Mouse (Mus musculus) cortical plate, adult 2 months (tissue): ENCODE measurements around the gene Ski. TPM values are rescaled to one million over a fixed set of nuclear protein-coding genes. Genes with fewer than 3 reads are reported as not detected.

Experiments
- H3K27ac ChIP-seq: fragments of 200-500 bp; 2 replicates; pipeline ENCODE4 v1.5.1; 2012; ENCODE audit warnings: low read length, control low read depth, inconsistent platforms; ENCODE audit not compliant: insufficient read depth
- H3K4me1 ChIP-seq: fragments of 200-500 bp; 2 replicates; pipeline ENCODE4 v1.6.1; 2011; ENCODE audit warnings: low read length; ENCODE audit not compliant: control insufficient read depth, insufficient read depth
- H3K4me3 ChIP-seq: fragments of 200-500 bp; 2 replicates; pipeline ENCODE4 v1.5.1; 2011; ENCODE audit warnings: mild to moderate bottlenecking, low read length, control low read depth; ENCODE audit not compliant: insufficient read depth
- CTCF ChIP-seq: fragments of 200-500 bp; IDR thresholded peaks from 2 replicates; pipeline ENCODE4 v1.5.1; 2011; ENCODE audit warnings: mild to moderate bottlenecking, control low read depth, low read length; ENCODE audit not compliant: insufficient read depth; ENCODE audit errors: extremely low read depth
- POLR2A ChIP-seq: fragments of 200-500 bp; IDR thresholded peaks from 2 replicates; pipeline ENCODE4 v1.6.1; 2011; ENCODE audit warnings: mild to moderate bottlenecking, low read length, control low read depth; ENCODE audit not compliant: insufficient read depth; ENCODE audit errors: extremely low read depth
- polyA plus RNA-seq: library from polyadenylated mRNA; depleted of rRNA; stranded (reverse); fragments of >200 nt; gene quantifications from 2 replicates; pipeline ENCODE4 v1.2.3, GENCODE M21; 2012

Gene Ski
- polyA plus RNA-seq, 1 experiment: 70.3 TPM

DNA sequence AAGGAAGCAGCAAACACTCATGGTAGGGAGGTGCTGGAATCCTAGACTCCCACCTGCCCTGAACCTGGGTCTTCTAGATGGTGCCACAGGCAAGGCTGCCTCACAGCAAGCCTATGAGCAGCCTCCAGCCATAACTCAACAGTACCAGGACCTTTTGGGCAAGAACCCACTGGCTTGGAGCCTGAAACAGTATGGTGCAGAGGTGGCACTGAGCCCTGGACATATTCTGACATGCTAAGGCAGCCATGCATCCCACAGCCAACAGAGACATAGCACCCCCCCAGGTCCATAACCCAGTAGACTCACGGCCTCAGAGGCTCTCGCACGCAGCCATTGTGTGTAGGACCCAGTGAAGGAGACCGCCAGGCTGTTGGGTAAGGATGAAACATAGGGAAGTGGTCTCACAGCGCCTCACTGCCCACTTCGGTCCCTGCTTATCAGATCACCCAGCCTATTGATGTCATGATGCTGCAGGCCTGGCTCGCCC, 87.7 kb downstream of the Ski start:
- Histone ChIP-seq H3K27ac (no peak overlapping the region), H3K4me1 (peaks cover 3% of the 10 kb centered on the region)

DNA sequence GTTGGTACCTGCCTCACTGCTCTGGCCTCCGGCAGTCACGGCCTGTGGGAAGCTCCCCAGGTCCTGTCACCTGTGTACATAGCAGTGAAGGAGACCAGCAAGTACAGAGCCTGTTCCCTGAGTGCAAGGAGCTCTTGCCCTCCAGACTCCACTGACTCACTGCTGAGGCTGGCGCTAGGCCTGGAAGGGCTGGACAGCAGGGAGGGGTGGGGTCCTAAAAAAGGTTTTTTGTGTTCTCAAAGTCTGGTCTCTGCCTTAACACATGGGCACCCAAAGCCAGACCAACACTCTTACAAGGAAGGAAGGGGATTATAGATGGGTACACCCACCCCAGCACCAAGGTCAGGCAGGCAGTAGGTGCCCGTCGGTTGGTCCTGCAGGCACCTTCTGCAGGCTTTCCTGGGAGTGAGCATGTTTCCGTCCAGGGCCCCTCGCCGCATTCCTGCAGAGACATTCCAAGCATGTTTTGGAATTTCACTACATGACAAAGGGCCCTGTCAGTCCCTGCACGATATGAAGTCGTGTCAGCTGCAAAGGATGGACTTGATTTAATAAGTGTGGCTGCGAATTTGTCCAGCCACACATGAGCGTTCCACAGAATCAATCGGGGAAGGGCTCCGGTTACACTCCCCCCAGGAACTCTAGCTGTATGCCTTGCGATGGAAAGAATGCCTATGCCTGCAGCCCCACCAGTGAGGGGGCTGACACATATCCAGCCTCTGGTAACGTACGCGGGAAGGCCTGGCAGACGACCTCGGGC, 88.6 kb downstream of the Ski start:
- TF ChIP-seq POLR2A (no peak), CTCF (no peak)
- Histone ChIP-seq H3K4me3 (no peak overlapping the region), H3K27ac (no peak overlapping the region), H3K4me1 (peaks cover 6% of the 10 kb centered on the region)

More for the DNA sequence above, 87.7 kb downstream of the Ski start:
- H3K4me3 ChIP-seq: no peak overlapping the region
- TF ChIP-seq CTCF (no peak), POLR2A (no peak)

- Histone ChIP-seq H3K4me3 (no peak overlapping the region), H3K4me1 (peaks cover 6% of the 10 kb centered on the region), H3K27ac (no peak overlapping the region)
- TF ChIP-seq CTCF (no peak), POLR2A (no peak)
Measured at GRCm38 (mm10) chr4:155133188-155133587, 89.2 kb downstream of the Ski start.

DNA sequence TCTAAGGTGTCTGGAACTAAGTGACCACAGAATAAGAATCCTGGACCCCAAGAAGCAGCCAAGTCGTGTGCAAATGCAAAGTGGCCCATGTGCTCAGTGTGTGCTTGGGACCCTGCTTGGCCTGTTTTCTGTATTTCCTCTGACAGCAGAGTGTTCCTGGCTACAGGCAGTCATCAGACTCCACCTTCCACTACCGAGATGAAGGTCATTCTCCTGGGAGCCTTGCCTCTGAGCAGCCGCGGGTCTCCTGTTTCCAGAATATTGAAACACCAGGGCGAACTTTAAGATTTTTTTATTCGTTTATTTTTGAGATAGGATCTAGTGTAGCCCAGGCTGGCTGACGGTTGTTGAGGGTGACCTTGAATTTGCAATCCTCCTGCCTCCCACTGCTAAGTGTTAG, 91.8 kb downstream of the Ski start:
- H3K4me1 ChIP-seq: peaks cover 6% of the 10 kb centered on the region
- H3K27ac ChIP-seq: no peak overlapping the region
- TF ChIP-seq POLR2A: no peak
- no peak for TF ChIP-seq CTCF
- H3K4me3 ChIP-seq: no peak overlapping the region

GRCm38 (mm10) chr4:155129996-155130395, 92.4 kb downstream of the Ski start:
- Histone ChIP-seq H3K4me1 (peaks cover 6% of the 10 kb centered on the region), H3K27ac (peak overlapping the region; percentile 74), H3K4me3 (no peak overlapping the region)
- TF ChIP-seq CTCF: no peak
- peak; percentile 54; the same call in 1 of the 2 replicates for TF ChIP-seq POLR2A

DNA sequence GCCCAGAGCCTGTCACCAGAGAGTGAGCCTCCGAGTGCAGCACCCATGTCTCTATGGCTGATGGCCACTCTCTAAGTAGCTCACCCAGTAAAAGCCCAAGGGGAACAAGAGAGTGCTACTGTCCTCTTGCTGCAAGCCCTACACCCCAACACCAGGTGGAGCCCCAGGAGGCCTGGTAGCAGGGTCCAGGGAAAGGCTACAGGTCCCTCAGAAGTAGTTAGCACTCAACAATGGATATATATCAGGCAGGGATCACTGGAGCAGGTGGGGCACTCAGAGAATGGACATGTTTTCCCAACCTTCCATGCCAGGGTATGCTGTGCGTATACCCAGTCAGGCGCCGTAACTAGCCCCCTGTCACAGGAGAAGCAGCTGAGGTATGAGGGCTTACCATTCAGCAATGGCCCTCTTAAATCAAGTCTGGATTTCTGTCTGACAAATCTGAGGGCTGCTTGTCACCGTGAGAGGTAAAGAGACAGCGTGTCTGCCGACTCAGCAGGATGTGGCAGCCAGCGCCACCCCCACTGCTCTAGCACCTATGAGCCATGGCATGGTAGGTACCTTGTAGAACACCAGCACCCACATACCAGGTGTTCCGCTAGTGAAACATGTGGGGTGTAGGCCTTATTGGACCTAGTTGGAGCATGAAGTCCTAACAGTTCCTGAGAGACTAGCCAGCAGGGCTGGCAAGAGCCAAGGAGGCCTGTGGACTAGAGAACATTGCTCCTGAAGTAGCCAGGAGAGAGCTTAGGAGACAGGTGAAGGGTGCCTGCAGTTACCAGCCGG, 93.1 kb downstream of the Ski start:
- Histone ChIP-seq H3K4me3 (no peak overlapping the region), H3K27ac (peak overlapping the region; percentile 74), H3K4me1 (peaks cover 6% of the 10 kb centered on the region)
- TF ChIP-seq CTCF (peak; percentile 47), POLR2A (no peak)

GRCm38 (mm10) chr4:155128411-155128810, 94.0 kb downstream of the Ski start:
- H3K27ac ChIP-seq: no peak overlapping the region
- no peak for TF ChIP-seq CTCF
- H3K4me1 ChIP-seq: peaks cover 6% of the 10 kb centered on the region
- no peak overlapping the region for H3K4me3 ChIP-seq

GRCm38 (mm10) chr4:155126602-155127372, 95.6 kb downstream of the Ski start:
- H3K27ac ChIP-seq: no peak overlapping the region
- TF ChIP-seq CTCF (no peak), POLR2A (no peak)
- no peak overlapping the region for H3K4me3 ChIP-seq
- H3K4me1 ChIP-seq: peaks cover 11% of the 10 kb centered on the region

- Histone ChIP-seq H3K27ac (no peak overlapping the region), H3K4me1 (peaks cover 11% of the 10 kb centered on the region), H3K4me3 (no peak overlapping the region)
- TF ChIP-seq POLR2A (no peak), CTCF (no peak)
Measured at GRCm38 (mm10) chr4:155126194-155126593, 96.2 kb downstream of the Ski start.
